Mouse (Mus musculus) c-Kit-positive CD71-negative TER-119-negative erythroid progenitor cells, embryonic 14.5 days (primary cell): ENCODE data around the gene Tas2r110.

ENCODE experiments used
- DNase-seq: peaks from one replicate; pipeline ENCODE4 v3.0.0-alpha.2; 2013; ENCODE audit warnings: low read depth

Tas2r110 gene

DNA sequence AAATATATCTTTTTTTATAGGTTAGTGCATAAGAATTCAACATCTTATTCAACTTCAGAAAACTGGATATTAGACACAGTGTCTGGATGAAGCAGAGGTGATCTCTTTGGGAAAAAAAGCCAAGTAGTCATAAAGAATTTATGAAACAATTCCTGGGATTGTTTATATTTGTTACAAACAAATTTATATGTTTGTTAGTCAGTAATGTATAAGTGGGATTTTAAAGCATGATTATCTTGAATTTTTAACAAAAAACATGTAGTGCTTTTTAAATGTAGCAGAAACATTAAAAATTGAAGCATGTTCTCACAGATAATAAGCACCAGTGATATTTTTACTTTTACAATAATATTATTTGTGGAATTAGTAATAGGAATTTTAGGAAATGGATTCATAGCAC is at the start of gene Tas2r110:
Gene Tas2r110, plus strand, starts transcription at position 301 of the 400 bp plus-strand sequence.
- no peak for DNase-seq

DNA sequence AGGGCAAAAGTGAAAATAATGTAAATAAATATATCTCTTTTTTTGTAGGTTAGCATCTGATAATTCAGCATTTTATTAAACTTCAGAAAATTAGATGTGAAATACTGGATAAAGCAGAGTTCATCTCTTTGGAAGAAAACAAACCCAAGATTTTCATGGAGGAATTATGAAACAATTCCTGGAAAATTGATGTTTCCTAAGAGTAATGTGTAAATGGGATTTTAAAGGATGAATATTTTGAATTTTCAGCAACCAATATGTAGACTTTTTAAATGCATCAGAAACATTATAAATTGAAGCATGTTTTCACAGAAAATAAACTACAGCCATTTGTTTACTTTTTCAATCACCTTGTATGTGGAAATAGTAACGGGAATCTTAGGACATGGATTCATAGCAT is 21.0 kb upstream of the Tas2r110 start, which contains the start of gene Tas2r123:
Gene Tas2r123, plus strand, starts transcription at position 301 of the 400 bp plus-strand sequence.
- no peak for DNase-seq

DNA sequence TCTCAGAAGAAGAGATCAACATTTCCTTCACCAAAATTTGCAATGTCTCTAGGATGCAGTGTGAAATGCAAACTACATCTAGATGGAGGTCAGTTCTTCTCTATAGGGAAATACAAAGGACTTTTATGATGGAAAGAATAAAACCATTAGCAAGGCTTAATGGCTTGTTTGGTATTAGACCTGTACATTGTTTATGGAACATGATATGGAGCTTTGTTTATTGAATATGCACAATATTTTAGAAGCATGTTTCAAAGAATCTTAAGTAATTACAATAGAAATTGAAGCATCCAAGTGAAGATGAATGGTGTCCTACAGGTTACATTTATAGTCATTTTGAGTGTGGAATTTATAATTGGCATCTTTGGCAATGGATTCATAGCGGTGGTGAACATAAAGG is 12.7 kb upstream of the Tas2r110 start, which contains the start of gene Tas2r116:
Gene Tas2r116, plus strand, starts transcription at position 301 of the 400 bp plus-strand sequence.
- DNase-seq, result no peak

DNA sequence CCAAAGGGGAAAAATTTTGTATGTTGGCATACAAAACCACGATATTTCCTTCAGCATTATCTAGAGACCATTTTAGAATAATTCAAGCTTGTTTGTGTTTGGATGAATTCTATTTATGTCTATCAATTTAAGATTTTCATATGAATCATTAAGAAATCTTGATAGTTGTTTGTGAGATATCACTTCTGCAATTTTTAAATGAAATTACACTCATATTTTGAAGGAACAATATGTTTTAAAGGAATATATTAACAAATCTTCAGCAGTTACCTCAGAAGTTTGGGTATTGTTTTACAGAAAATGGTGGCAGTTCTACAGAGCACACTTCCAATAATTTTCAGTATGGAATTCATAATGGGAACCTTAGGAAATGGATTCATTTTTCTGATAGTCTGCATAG is 24.9 kb downstream of the Tas2r110 start, which contains the start of gene Tas2r113:
Gene Tas2r113, plus strand, starts transcription at position 301 of the 400 bp plus-strand sequence.
- no peak for DNase-seq

DNA sequence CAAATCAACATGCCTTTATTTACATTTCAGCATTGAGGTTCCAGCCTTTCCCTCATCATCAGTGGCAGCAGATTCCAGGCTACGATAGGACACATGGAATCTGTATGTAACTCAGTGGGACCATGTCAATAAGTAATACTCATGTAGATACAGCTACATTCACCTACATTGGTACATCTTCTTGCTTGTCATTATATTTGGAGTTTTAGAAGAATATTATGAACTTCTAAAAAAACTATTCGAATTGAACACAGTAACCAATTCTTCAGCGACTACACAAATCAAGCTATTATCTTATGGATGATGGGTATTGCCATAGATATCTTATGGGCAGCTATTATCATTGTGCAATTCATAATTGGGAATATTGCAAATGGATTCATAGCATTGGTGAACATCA is 41.5 kb downstream of the Tas2r110 start, which contains the start of gene Tas2r125:
Gene Tas2r125, plus strand, starts transcription at position 301 of the 400 bp plus-strand sequence.
- DNase-seq, result no peak
